Mouse (Mus musculus) retina, embryonic 14.5 days (tissue): Measurements from ENCODE around the gene 2410004B18Rik.
A peak's percentile ranks its signal among the peaks of the same experiment; 100 is the strongest.
"Not testable (repeated sequence)": the region's sequence is repeated elsewhere in the genome, so short reads cannot be mapped to it uniquely, and the experiment has no call there.

Experiments used
- DNase-seq: peaks from one replicate; pipeline ENCODE4 v3.0.0-alpha.2; 2015; ENCODE audit warnings: low spot score

The 2410004B18Rik gene

DNA sequence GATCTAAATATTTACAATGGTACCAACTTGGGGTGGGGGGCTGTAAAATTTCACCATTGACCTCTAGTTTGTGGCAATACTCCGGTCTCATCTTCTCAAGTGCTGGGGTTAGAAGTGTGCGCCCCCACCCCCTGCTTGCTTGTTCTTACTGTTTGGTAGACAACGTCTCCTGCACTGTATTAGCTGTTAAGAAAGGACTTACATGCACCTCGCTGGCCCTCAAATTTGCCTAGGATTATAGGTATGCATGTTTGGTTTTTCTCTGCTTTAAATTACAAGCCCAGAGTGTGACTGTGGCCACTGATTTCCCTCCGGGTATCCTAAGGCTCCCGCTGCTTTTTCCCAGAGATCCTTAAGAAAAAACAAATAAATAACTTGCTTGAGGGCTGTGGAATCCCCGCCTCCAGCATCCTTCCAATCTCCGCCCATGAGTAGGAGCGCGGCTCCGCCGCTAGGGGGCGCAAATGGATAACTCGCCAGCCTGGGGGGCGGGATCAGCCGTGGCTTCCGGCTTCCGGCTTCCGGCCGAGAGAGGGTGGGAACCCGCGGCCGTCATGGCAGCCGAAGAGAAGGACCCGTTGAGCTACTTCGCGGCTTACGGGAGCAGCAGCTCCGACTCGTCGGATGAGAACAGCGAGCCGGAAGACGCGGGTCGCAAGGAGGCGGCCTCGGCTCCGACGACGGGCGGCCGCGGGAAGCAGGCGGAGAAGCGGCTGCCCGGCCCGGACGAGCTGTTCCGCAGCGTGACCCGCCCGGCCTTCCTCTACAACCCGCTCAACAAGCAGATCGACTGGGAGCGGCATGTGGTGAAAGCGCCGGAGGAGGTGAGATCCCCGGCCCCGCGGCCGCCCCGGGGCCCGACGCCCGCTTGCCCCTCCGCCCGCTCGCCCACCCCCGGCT is at the start of gene 2410004B18Rik:
TSS of gene 2410004B18Rik (plus strand) at position 510 of the 900 bp plus-strand sequence.
- DNase-seq: peak; percentile 97

DNA sequence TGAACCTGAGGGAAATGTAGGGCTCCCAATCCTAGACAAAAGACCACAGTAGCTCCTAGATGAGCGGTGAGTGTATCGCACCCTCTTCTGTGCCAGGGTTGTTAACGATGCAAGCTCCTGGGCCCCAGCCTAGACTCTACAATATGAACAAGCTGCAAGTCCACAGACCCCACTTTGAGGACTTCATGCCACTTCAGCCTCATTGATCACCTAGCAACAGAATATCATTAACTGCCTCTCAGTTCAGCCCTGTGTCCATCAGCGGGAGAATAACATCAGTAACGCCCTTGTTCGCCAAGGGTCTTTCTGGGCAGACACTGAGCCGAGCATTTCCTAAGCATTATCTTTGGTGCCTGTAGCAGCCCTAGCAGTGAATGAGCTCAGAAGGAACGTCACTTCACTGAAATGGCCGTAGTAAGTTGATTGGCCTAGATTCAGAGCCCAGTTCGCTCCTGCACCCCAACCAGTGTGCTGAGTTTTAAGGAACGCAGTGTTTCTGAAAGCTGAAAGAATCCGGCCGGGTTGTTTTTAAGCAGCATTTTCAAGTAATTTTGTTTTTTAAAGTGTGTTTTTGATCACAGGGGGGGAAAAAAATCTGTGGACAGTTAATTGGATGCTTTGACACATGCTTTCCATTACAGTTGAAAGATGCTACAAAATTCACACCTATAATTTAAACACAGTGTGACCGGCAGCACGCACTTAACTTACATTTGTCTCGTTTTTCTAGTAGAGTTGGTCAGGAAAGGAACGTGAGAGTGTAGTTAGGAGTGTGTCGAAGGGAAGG is 47.3 kb upstream of the 2410004B18Rik start:
- no peak for DNase-seq

DNA sequence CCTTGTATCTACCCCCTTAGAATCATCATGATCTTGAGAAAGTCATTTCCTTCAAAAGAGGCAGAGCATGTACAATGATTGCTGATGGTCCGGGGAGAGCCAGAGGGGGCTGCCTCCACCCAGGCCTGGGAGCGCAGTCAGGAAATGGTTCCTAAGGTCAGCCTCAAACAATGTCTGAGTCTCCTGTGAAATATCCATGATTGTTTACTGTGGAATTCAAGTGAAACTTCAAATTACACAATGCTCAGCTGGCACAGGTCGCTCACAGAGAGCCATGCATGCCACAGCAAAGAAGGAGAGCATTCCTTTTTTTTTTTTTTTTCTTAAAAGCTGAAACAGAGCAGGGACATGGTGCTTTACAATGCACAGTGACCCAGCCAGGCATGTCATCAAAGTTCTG is 45.4 kb upstream of the 2410004B18Rik start:
- no peak for DNase-seq

DNA sequence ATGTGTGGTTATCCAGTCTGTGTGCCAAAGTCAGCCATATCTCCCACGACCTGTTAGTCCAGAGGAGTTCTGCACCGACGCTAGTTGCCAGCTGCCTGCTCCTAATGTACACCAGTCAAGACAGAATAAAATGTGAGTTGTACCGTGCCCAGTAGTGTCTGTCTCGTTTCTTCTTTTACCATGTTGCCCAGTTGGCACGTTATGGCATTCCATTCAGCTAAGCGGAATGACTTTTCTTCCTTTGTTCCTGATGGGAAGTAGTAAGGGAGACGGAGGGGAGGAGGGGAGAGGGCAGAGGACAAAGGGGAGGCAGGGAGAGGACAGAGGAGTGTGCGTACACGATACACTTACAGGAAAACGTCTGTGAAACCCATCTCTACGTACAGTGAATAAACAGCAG is 43.7 kb upstream of the 2410004B18Rik start:
- DNase-seq: no peak

DNA sequence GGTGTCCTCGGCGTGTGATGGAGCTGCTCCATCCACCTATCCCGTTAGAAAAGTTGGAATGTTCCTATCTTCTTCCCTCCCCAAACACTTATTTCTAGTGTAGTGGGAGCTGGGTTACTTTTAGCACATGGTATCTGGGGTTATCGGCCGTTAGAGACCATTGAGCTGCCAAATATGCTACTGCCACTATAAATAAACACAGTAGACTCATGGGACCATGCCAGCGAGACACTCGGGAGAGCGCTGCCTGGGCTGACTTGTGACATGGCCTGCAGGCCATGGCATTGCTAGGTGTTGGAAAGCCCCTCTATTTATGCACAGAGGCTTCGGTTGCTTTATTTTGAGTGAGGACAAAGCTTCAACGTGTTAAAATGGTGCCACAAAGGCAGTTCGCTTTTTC is 40.1 kb upstream of the 2410004B18Rik start:
- DNase-seq: no peak

DNA sequence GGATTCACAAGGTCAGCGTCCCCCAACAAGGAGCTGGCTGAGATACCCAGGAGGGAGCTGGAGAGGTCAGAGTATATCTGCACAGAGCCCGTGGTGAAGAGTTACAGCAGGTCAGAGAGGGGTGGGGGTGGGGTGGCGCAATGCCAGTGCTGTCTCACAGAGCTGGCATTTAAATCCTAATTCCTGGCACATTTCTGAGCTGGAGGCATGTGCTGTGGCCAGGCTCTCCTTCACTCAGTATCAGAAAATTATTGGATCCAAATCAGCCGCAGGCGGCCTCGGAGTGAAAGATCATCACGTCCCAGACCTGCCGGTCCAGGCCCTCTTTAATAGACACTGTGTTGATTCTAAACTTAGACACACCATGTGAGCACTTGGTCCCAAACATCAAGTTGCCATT is 38.0 kb upstream of the 2410004B18Rik start:
- DNase-seq: no peak

DNA sequence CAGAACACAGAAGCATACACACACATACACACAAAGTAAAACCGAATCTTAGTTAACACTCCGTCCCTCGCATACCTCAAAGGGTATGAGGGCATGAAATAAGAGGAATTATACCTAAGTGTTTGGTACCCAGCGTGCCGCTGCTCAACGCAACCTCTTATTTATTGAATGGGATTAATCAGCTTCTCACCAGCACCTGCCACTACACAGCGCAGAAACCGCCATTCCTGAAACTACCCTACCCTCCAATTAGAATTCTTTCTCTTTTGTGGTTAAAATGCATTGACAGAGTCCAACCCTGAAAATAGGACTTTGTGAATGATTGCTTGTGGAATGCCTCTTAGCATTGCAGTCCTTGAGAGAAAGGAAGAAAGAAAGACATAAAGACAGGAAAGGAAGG is 34.3 kb upstream of the 2410004B18Rik start:
- DNase-seq: no peak

DNA sequence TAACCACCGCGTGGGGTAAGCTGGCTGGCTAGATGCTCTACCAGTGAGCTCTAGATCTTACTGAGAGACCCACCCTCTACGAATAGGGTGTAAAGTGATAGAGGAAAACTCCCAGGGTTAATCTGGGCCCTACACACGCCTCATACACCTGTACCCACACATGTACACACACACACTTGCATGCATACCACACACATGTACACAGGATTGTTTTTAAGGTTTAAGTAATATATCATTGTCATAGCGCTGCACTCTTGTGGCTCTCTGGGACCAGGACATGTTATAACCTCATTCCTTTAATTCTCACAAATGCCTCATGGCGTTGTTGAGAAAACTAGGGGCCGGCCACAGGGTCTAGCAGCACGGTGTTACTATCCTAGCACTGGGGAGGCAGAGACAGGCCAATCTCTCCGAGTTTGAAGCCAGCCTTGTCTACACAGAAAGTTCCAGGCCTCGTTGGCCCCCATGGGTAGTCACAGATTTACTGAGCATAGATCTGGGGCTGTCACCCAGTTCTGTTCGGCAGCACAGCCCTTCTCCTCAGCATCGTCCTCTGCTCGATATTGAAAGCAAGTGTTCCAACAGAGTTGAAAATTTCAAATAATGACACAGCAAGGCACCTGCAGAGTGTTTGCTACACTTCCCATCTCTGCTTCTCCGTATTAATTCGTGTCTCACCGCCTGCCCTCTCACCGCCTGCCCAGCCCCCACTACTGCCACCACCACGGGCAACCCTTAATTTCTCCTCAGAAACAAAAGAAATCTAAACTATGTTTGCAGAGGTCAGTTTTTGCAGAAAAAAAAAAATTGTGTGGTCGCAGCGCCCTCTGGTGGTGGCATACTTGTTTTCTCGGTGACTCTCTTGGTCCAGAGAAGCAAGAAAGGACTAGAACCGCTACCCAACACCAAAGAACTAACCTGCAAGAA is 32.7 kb upstream of the 2410004B18Rik start:
- peak; percentile 89 for DNase-seq

DNA sequence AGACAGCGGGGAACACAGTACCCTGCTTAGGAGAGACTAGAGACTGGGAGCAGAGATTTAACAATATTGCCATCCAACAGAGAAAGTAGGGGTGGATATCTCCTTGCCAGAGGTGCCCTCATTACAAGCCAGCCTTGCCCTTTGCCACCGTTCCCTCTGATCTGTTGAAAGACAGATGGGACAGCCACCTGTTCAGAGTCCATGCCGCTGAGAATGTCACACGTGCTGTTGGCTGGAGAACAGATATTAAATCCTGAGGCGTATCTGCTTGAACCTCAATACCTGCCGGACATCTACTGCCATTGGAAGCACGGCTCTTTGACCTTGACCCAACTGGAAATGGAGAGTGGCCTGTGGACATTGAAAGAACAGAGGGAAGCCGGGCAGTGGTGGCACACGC is 31.2 kb upstream of the 2410004B18Rik start:
- no peak for DNase-seq

DNA sequence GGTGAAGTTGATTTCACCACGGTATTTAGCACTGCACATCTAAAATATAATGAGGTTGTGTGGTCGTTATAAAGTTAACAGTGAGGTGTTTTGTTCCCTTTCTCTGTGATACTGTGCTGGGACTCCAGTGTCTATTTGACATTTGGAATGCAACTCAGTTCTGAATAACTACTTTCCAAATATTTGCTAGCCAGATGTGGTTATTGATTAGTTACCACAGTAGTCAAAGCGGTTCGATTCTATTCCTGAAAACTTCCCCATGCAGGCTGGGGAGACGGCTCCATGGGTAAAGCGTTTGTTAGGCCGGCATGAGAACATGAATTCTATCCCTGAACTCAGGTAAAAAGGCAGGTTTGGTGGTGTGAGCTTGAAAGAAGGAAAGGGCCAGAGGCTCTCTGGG is 25.3 kb upstream of the 2410004B18Rik start:
- no peak for DNase-seq

DNA sequence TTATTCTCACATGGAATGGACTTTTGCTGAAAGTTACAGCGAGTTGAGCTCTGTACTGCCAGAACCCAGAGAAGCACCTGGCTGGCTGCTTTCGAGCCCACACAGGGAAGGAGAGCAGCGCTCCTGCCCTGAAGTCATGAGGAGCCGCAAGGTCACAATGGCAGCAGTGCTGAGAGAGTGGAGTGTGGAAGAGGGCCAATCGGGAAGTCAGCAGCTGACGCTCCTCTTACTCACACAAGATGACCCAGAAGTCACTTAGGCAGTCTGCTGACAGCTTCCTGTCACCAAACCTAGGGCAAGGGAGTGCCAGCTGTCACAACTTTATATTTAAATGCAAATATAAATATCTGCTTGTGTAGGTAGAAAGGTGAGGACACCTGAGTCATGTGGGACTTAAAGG is 24.6 kb upstream of the 2410004B18Rik start:
- DNase-seq: no peak

DNA sequence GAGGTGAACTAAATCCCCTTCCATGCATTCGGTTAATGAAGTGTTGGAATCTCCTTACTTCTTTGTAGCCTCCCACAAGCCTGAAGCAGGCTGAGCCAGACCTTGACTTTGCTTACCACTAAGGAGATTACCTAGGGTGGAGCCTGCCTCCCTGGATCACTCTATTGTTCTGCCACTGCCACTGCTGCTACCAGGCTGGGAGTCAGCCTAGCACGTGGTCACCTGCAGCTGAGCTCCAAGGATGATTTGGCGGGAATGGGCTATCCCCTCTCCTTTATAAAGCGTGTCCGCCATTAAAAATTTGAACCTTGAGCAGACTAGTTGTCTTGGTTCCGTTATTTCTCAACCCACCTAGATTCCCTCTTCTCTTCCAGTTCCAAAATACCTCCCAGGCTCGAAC is 23.9 kb upstream of the 2410004B18Rik start:
- not testable (repeated sequence) for DNase-seq

DNA sequence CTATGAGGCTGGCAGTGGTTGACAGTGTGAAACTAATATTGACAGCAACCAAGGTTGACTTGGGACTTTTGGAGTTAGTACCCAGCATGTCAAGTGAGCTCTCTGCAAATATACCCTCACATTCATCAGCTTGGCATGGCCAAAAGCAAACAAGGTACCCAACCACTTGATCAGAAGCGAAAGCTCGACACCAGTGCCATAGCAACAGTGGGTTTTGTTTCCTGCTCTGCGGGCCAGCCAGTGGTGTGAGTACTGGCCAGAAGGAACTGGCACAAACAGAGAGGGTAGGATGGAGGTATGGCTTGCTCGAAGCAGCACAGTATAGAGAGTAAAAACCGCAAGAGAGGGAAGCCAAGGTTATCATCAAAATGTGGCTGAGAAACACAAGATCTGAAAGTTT is 21.4 kb upstream of the 2410004B18Rik start:
- DNase-seq: no peak

DNA sequence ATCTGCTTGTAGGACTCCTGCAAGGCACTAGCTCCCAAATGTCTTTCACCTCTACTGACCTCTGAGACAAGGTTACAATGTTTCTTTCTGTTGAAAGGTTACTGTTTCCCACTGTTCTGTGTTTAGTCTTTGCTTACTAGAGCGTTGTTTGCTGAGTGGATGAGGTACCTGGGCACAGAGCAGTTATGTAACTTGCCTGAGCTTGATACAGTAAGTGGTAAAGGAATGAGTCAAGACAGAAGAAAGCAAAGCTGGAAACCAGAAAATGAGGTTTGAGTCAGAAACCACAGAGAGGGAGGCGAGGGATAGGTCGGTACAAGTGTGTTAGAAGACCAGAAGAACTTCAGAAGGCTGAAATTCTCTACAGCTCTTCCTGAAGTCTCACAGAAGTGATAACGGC is 21.0 kb upstream of the 2410004B18Rik start:
- DNase-seq: no peak

DNA sequence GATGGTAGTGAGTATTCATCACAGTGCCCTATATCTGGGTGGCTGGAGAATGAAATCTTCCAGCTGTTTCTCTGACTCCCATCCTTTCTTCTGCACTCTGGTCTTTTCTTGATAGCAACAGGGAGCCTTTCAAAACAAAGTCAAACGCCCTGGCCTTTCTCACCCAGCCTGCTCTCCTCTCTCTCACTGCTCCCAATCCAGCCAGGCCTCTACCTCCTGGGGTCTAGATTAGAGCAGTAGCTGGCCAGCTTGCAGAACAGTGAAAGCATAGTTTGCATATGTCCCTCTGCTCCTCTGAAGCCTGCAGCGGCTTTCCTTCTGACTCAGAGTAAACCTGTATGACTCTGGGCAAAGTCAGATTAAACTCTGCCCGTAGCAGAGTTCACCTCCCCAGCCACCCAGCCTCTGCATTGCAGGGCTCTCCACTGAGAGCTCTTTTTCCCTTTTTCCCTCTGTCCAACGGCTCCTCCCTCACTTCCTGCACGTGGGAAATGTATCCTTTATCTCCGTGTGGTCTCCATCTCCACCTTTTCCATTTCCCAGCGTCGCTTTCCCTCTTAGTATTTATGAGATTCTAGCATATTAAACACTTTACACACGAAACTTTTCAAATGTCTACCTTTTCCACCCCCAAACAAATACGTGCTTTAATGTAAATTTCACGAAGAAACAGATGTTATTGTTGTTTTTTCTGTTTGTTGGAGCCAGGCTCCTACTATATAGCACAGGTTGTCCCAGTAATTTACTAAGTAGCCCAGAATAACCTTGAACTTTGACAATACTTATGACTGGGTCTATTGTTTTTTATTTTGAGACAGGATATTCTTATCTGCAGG is 15.6 kb upstream of the 2410004B18Rik start, which contains the start of gene Bcl10:
TSS of gene Bcl10 (plus strand) at position 786 of the 836 bp plus-strand sequence.
- no peak for DNase-seq

DNA sequence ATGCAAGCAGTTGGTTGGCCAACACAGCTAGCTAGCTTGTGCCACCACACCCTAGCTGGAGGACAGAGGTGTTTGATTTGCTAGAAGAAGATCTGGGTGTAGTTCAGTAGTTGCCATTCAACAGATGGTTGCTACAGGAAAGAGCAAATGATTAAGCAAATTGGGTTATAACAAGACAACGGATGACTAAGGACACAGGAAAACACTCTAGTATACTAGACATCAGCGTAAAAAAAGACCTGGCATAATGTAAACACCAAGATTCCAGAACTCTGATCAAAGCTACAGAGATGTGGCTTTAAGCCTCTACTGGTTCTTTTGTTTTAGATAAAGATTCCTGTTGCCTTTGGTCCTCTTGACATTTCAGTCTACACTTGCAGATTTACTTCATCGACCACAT is 14.8 kb upstream of the 2410004B18Rik start:
- DNase-seq: no peak

DNA sequence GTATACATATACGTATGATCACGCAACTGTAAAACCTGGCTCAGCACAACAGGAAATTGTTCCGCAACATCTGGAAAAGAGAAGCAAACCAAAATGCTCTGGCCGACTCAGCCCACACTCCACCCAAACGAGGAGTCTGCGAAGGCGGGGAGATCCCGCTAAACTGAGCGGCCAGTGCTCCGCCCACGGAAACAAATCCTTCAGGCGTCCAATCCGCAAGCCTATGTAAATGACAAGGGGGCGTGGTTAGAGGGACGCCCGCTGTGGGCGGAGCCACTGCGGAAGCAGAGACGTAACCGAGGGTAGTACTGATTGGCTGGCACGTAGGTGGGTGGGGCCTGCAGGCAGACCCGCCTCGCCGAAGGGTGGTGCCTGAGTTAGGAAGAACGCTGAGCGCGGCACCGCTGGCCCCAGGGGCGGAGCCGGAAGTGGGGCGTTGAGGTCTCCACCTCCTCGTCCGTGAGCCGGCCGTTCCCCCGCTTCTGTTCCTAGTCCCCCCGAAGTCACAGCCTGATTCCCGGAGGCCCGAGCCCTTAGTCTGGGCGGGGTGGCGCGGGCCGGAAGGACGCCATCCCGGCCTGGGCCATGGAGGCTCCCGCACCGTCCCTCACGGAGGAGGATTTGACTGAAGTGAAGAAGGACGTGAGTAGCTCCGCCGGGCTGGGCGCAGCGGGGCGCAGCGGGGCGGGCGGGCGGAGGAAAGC is 13.8 kb upstream of the 2410004B18Rik start:
- DNase-seq: peak; percentile 100

DNA sequence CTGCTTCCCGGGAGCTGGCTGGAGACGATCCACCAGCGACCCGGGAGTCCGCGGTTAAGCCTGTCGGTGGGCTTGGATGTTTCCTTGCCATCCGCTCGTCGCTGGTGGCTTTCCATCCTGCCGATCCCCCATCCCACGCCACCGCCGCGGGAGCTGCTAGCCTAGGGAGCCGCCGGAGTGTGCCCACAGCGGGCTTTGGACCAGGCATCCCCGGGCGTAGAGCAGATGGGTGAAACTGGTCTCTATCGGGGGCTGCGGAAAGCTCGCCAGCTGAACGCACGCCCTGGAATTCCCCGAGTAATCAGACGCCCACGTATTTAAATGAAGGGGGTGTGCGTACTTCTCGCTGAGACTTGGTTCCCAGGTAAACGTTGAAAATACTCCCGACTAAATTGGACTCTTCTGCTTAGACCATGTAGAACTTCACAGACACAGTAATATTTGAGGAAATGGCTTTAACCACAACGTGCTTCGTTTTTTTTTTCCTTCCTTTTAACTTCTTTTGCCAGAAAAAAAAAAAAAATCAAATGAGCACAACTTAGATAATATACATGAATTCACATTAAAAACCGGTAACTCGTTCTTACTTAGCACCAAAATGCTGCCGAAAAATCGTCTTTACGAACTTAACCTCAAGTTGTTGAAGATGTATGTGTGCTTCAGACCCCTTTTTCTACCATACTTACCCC is 13.0 kb upstream of the 2410004B18Rik start:
- DNase-seq: no peak

DNA sequence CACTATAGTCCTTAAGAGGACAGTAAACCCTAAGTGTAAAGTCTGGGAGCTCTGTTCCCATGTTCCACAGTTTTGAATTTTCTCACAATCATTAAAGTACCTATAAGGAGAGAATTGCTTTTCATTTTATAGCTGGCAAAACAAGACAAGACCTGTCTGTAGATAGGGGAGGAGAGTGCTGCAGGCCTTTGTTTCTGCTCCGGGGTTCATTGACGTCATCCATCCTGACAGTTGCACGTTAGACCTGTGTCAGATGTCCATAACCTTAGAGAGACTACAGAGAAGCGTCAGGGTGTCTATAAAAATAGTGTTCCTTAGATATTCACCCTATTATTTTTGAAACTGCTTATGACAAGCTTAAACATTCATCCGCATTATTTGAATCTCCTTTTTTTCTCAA is 12.3 kb upstream of the 2410004B18Rik start:
- DNase-seq: no peak
